Mouse (Mus musculus): ENCODE measurements at regions not wholly inside any gene's neighbourhood (a gene's known extent, or its start where the extent isn't known, plus 50 kb on each side); places are given as distances from the start of the nearest gene placed in this dataset.

DNA sequence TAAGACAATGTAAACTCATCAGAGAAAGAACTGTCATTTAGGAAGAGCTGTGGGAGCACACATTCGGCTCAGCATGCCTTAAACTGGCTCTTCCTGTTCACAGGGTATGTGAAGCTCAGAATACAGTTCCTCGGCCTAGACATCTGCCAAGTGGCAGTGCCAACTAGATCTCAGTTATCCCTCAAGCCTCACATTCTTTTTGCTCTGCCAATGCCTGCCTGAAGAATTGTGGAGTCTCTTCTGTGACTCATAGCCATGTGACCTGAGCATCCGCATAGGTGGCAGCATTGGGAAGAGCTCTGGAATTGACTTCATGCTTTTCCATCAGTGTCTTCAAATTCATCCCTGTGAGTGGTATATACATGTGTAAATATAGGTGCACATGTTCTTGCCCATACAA is 59.7 kb downstream of the Prlhr start:
- peak; percentile 5 to 18 for DNase-seq (ENCODE audit: low spot score in 2 of 2)
- intact Hi-C loops (cut with DNase I) = no loop called here

DNA sequence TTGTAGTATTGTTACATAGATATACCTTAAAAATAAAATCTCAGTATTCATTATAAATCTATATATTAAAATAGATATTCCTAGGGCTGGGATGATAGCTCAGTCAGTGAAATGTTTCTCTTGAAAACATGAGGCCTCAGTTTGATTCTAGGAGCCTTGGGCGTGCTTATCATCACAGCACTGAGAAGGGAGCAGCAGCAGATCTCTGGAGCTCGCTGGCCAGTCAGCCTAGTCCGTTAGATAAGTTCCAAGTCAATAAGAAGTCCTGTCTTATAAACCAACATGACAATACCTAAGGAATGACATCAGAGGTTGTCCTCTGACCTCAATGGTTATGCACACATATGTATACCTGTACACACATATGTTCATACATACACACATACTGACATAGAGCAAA is 68.7 kb downstream of the Prlhr start:
- intact Hi-C loops (cut with DNase I) = no loop called here
- no peak for DNase-seq (ENCODE audit: low spot score in 2 of 2)

DNA sequence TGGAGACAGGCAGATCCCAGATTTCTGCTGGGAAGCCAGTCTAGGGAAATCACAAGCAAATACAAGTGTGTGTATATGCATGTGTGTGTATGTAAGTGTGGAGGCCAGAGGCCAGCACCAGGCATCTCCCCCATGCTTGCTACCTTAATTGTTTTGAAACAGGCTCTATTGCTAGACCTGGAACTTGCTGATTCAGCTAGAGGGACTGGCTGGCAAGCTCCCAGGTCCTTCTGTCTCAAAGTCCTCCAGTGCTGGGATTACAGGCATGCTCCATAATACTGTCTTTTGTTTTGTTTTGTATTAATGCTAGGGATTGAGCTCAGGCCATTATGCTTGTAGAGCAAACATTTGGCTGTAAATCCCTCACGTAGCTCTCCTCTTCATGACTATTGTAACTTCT is 70.4 kb downstream of the Prlhr start:
- no peak for DNase-seq (ENCODE audit: low spot score in 2 of 2)
- intact Hi-C loops (cut with DNase I) = no loop called here

DNA sequence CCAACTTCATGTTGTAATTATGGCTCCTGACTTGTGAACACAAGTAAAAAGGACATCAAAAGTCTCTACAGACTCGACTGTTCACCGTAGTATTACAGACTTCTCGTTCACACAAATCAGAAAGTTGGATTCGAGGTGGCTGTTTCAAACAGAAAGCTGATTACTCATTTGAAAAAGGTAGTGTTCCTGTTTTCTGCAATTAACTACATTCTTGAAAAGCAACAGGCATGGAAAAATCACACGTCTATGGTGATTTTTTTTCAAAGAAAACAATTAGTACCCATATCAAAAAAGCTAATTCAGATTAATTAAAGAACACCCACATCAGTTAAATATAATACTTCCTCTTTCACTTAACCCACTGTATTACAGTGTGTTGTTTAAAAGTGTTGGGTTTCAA is 71.5 kb downstream of the Prlhr start:
- intact Hi-C loops (cut with DNase I) = no loop called here
- no peak for DNase-seq (ENCODE audit: low spot score in 2 of 2)

DNA sequence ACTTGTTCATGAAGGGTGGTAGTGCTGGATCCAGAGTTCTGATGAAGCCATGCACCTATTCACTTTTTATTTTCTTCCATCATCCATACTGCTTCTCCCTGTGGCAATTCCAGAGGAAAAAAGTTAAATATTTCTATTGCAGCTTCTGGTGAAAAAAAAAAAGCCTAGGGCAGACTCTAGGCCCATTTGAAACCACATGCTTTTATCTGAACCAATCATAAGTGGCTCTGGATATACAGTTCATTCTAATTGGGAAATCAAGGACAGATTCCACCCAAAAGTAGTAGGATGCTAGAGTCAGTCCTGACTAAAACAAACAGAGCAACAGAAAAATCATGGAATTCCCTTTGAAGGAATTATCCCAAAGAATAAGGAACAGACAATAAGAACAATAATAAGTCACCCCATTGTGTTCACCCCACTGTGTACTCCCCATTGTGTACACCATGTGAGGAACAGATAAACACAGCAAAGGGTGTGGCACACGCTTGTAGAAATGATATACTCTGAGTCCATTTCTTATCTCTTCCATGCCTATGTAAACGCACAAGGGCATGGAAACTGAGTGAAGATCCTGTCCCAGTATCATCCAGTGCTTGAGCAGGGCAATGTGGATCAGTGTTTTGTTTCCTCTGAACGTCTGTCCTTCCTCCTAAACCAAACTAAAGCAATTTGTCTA is 81.4 kb downstream of the Prlhr start:
- intact Hi-C loops (cut with DNase I) = no loop called here

DNA sequence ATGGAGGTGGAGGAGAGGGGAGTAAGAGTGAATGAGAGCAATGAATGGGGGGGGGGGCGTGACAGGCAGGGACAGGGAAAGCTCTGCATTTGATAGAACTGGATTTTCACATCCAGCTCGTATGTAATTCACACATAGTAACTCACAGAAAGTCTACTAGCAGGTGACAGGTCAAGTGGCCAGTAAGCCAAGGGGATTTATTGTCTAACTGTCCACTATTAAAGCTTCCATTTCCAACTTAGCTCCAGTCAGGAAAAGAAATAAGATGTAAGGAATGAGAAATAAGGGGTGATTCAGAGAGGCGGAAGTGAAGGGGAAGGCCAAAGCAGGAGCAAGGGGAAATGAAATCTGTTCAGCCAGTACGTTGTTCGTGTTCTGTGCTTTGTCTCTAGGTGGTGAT is 83.4 kb downstream of the Prlhr start:
- DNase-seq (ENCODE audit: low spot score in 2 of 2) = no peak
- intact Hi-C loops (cut with DNase I) = no loop called here

More for the DNA sequence above, 81.4 kb downstream of the Prlhr start:
- no peak for DNase-seq (ENCODE audit: low spot score in 2 of 2)

DNA sequence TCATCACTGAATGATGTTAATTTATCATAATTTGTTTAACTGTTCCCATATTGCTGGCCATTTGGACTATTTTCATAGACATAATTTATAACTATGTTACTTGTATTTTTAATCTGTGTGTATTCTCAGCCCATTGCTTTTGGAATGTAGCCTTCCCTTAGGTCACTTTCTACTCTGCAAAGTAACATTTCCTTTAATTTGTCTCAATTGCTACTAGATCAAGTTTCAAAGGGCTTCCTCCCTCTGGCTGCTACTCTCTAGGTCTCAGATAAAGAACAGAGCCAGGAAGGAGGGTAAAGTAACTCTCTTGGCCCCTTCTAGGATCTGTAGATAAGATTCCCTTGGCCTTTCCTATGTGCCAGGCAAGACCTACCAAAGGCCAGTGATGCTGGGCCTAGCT is 85.4 kb downstream of the Prlhr start:
- intact Hi-C loops (cut with DNase I) = no loop called here
- DNase-seq (ENCODE audit: low spot score in 2 of 2) = no peak

DNA sequence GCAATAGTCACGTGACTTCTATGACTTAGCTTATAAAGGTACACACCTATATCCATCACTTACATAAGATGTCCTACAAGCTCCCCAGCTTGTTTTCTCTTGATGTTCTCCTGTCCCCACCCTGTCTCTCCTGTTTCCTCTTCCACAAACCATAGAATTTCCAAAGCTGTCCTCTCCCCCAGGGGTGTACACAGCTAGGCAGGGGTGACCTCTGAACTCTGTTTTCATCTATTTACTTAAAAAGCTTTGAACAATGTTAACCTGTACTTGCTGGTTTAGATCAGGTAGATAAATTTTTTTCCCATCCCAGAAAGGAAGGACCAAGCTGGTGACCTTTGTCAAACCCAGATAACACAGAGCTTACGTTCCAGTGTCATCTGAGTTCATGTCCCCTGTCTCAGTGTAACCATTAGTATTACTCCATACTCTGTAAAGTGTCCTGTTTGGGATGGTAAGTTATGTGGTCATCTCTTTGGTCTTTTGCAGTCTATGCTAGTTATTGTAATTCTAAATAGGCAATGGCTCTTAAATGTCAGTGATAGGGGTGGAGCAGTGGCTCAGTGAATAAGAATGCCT is 89.0 kb downstream of the Prlhr start:
- intact Hi-C loops (cut with DNase I) = no loop called here
- no peak for DNase-seq (ENCODE audit: low spot score in 2 of 2)

DNA sequence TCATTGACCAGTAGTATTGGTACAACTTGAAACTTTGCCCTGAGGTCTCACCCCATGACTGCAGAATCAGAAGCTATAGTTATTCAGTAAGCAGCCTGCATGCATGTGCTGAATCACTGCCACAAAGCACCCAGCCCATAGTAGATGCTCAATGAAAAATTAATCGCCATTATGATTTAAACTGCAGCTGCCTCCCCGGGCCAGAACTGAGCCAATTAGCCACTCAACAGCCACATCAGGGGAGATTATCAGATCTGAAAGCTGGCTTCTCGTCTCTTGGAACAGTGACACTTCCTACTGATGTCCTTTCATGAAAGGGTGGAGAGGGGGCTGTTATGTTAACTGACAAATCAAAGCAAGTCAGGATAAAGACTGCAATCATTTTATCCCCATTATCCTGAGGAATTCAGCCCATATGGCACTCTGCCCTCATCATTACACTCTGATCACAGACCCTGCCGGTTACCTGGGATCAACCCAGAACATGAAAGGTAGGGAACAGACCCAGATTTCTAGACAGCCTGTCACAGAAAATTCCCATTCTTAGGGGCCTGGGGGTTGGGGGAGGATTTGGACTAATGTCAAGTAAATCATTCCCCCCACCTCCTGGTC is 104.0 kb downstream of the Prlhr start:
- intact Hi-C loops (cut with DNase I) = no loop called here
- DNase-seq (ENCODE audit: low spot score in 2 of 2) = no peak

DNA sequence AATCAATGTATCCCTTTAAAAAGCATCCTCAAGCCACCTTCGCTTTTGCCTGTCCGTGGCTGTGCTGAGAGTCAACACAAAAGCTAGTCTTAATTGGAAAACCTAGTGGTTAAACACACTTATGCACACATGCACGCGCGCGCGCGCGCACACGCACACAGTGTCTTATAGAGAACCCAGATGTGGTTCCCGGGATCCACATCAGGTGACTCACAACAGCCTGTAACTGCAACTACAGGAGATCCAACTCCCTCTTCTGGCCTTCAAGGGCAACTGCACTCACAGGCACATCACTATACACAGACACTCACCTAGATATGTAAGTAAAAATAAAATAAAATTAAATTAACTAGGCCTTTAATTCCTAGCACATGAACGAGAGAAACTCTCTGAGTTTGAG is 118.4 kb upstream of the Fam204a start:
- DNase-seq (ENCODE audit: low spot score in 2 of 2) = no peak
- intact Hi-C loops (cut with DNase I) = loop anchor here (5.0 kb wide), 1 partner anchor 928 kb away; no protein-coding TSS in a partner anchor

DNA sequence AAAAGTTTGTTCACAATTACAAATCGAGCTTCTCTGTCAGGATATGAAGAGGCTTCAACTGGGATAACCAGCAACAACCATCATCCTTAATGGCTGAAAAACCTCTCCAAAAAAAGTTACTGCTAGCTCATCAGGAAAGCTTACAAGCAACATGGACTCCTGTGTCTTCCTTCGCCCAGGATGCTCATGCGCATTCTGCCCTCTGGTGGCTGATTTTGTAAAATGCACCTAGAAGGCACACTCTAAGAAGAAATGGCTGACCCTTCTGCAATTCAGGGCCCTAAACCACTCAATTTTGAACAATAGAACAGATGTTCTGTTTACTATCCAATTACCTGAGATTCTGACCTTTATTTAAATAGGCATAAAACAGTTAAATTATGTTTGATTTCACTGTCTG is 115.0 kb upstream of the Fam204a start:
- DNase-seq (ENCODE audit: low spot score in 2 of 2) = peak; percentile 80 to 83
- intact Hi-C loops (cut with DNase I) = loop anchor here (5.0 kb wide), 1 partner anchor 924 kb away; no protein-coding TSS in a partner anchor

DNA sequence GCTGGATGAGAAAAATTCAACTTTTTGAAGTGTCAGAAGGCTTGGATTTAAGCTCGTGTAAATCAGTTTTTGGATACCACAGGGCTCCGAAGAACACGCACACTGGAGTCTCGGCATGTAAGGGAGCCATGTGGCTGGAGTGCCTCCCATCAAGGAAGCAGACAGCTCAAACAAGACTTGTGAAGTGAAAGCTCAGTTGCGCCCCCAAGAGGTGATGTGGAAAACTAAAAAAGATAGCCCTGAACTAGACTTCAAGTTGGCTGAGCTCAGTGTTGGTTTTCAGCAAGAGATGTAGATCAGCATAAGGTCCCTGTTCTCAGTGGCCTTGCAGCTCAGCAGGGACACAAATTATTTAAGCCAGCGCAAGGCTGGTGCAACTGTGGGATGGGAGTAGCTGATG is 113.7 kb upstream of the Fam204a start:
- intact Hi-C loops (cut with DNase I) = loop anchor here (5.0 kb wide), 1 partner anchor 923 kb away; no protein-coding TSS in a partner anchor
- DNase-seq (ENCODE audit: low spot score in 2 of 2) = peak; percentile 9 to 33

DNA sequence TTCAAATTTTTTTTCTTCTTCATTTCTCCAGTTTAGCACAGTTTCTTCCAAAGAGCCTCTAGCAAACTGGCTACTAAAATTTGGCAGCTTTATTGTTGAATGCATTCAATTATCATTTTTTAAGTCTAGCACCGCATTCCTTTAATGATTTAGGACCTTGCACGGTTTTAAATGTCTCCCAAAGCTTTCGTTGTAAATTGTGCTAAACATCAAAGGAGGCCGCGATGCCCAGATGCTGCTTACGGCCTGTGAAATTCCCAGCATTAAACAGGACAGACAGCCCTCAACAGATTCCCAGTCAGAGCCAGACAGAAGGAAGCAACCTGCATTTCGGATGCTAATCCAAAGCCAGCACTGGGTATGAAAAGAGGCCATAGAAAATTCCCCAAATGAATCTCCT is 108.0 kb upstream of the Fam204a start:
- intact Hi-C loops (cut with DNase I) = no loop called here
- DNase-seq (ENCODE audit: low spot score in 2 of 2) = no peak

DNA sequence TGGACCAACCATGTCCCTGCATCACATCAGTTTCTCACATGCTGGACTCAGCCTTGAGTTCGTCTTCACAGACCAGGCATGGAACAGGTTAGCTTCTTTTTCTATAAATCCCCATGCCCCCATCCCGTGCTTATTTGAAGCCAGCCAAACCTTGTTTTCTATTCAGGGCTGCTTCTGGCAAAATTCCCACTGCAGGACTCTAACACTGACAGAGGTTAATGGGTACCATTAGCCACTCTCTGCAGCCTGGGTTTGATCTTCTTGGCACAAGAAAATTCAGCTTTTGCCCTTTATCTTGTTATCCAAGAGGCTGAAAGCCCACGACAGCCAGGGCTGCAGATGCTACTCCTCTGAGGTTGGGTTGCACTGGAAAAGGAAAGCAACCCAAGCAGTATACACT is 101.8 kb upstream of the Fam204a start:
- intact Hi-C loops (cut with DNase I) = no loop called here

DNA sequence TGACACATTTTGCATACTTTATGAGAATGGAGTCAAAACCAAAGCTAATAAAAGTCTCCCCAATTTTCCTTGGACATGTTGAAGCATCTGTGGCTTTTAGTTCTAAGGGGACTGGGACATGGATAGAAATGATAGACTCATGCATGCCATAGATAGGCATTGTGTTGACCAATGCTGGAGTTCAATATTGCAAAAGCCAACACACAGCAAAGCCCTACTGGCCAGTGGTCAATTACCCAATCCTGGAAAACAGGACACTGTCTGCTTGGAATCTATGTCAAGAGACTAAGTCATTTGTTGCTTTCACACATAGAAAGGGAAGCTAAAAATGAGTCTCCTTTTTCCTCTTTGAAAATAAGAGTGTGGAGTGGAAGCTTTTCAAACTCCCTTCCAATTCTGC is 99.1 kb upstream of the Fam204a start:
- intact Hi-C loops (cut with DNase I) = no loop called here
- DNase-seq (ENCODE audit: low spot score in 2 of 2) = no peak

More for the DNA sequence above, 101.8 kb upstream of the Fam204a start:
- DNase-seq (ENCODE audit: low spot score in 2 of 2) = no peak

DNA sequence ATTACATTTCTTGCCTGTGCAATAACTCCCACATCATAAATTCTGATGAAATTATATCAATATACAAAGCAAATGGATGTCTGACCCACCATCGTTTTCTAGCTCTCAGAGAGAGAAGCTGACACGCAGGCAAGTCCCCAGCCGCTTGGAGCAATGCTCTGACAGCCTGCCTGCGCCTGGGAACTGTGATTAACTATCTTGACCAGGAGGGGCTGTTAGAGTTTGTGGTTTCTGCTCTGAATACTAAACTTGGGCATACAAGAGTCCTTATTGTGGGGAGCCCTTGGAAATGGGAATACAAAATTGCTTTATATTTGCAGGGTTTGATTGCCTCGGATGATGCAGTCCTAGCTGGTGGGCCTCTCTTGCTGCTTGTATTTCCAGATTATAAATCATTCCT is 98.6 kb upstream of the Fam204a start:
- DNase-seq (ENCODE audit: low spot score in 2 of 2) = peak; percentile 10 to 23
- intact Hi-C loops (cut with DNase I) = no loop called here

DNA sequence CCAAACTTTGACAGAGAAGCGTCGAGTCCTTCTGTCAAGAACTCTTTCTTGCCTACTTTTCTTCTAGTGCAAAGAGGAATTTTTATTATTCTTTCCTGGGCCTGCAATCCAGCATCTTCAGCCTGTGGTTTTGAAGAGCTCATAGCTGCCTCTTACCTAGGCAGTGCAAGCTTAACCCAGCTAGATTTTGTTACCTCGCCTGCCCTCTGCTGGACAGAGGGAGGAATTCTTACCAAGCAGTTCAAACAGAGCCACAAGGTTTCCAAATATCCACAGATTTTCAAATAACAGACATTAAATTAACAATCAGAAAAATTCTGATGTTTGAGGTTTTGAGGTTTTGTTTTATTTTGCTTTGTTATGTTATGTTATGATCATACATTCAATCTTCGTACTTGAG is 84.1 kb upstream of the Fam204a start:
- peak; percentile 67 to 86 for DNase-seq (ENCODE audit: low spot score in 2 of 2)
- intact Hi-C loops (cut with DNase I) = loop anchor here (5.0 to 10.0 kb wide), 4 partner anchors 166 to 928 kb away; partner anchors contain the start of gene Emx2

DNA sequence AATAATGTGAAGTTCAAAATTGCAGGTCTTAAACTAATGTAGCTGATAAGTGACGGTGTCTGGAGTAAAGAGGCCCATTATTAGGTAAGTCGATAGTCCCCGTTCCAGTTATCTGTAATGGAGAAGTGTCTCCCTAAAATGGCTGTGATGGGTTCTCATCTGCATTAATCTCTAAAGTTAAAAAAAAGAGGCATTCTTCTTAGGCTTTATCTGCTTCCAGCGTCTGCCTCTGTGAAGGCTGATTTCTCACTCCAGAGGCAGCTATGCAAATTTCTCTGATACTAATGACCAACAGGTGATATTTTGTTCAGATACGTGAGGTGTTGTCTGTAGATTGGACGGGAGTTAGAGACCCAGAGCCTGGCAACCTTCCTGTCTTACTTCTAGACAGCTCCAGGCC is 75.9 kb upstream of the Fam204a start:
- intact Hi-C loops (cut with DNase I) = loop anchor here (10.0 kb wide), 1 partner anchor 138 kb away; no protein-coding TSS in a partner anchor
- DNase-seq (ENCODE audit: low spot score in 2 of 2) = no peak

DNA sequence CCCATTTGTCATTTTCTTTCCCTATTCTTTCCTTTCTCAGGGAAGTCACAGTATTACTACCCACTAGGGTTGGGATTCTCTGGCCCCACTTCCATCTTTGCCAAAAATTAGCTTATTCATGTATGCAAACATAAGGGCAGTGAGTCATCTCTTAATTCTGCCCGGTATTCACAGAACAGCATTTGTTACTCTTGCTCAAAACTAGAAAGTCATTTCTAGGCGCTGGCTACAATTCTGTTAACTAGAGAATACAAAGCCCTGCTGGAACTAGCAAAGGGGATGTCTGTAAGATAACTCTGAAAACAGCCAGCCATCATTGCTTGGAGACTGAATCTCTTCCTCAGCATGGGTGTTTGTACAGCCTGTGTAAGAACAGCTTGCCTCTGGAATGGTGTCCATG is 74.4 kb upstream of the Fam204a start:
- intact Hi-C loops (cut with DNase I) = loop anchor here (10.0 kb wide), 1 partner anchor 136 kb away; no protein-coding TSS in a partner anchor
- DNase-seq (ENCODE audit: low spot score in 2 of 2) = no peak

DNA sequence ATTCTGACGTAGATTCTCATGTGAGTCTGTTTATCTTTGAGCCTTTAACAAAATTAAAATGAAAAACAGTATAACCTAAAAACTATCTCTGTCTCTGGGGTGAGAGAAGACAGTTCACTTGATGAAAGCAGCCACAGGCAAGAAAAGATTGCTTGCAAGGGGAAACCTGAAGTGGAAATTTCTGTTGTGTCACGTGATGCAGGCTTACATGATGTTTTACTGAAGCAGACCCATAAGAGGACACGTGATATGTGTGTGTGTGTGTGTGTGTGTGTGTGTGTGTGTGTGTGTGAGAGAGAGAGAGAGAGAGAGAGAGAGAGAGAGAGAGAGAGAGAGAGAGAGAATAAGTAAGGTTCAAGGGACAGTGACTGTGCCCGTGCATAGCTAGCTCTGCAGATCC is 63.7 kb upstream of the Fam204a start:
- DNase-seq (ENCODE audit: low spot score in 2 of 2) = no peak
- intact Hi-C loops (cut with DNase I) = no loop called here
